In genomic region chr3:145760547-145760946, GRCm38 (mm10) we compare ENCODE assay signal across 15 mouse cellular contexts. TPM values are rescaled to one million over a fixed set of nuclear protein-coding genes. Genes with fewer than 3 reads are reported as not detected.
DNase-seq lines count a peak whose midpoint lies in the region; ATAC-seq and TF ChIP-seq lines count a peak whose summit lies in the region.
"Had no signal": no experiment of that assay in that cellular context is flagged by ENCODE, and none has a peak within 500 bp of the region (broad histone marks: within the 10 kb centered on the region; RNA-seq: fewer than 3 reads in every experiment).

No protein-coding gene starts in this region.

- H3K27ac ChIP-seq in forebrain, embryonic 12.5 days: no peak overlapping the region
- H3K27ac ChIP-seq in forebrain, embryonic 11.5 days (ENCODE audit: low read depth, low read length): no peak overlapping the region
- no peak overlapping the region for H3K27ac ChIP-seq in liver, adult 2 months (replicated peaks; ENCODE audit: insufficient read depth, low read depth, low read length)
- no peak overlapping the region for H3K27ac ChIP-seq in midbrain, postnatal 0 days (ENCODE audit: low read depth, low read length)
- no peak overlapping the region for H3K27ac ChIP-seq in embryonic facial prominence, embryonic 10.5 days (replicated peaks)
- H3K27ac ChIP-seq: midbrain, embryonic 12.5 days had no signal

- no peaks in the 10 kb centered on the region for H3K9me3 ChIP-seq in forebrain, embryonic 12.5 days
- no peaks in the 10 kb centered on the region for H3K9me3 ChIP-seq in forebrain, embryonic 11.5 days (ENCODE audit: control insufficient read depth, low read length)
- H3K9me3 ChIP-seq in midbrain, postnatal 0 days (ENCODE audit: low read length): no peaks in the 10 kb centered on the region
- H3K9me3 ChIP-seq in embryonic facial prominence, embryonic 10.5 days: no peaks in the 10 kb centered on the region
- H3K9me3 ChIP-seq: midbrain, embryonic 12.5 days had no signal

- H3K27me3 ChIP-seq in forebrain, embryonic 12.5 days: peaks cover 13% of the 10 kb centered on the region
- H3K27me3 ChIP-seq in forebrain, embryonic 11.5 days (ENCODE audit: control insufficient read depth, insufficient read depth, low read length): peaks cover 4% of the 10 kb centered on the region; the same call in 1 of the 2 replicates
- no peaks in the 10 kb centered on the region for H3K27me3 ChIP-seq in liver, adult 2 months (ENCODE audit: control insufficient read depth, insufficient read depth, low read length)
- H3K27me3 ChIP-seq in midbrain, postnatal 0 days (ENCODE audit: insufficient read depth, low read length): no peaks in the 10 kb centered on the region
- peaks cover 68% of the 10 kb centered on the region for H3K27me3 ChIP-seq in embryonic facial prominence, embryonic 10.5 days (replicated peaks; ENCODE audit: low read depth, poor library complexity, severe bottlenecking)
- H3K27me3 ChIP-seq: CH12.LX had no signal

- WGBS in forebrain, embryonic 12.5 days: 93% methylated on average over 3 of the region's 3 CpGs
- 87% methylated on average over 3 of the region's 3 CpGs for WGBS in forebrain, embryonic 11.5 days
- WGBS in liver, adult 2 months: 28% methylated on average over 3 of the region's 3 CpGs
- 92% methylated on average over 3 of the region's 3 CpGs for WGBS in midbrain, postnatal 0 days
- WGBS in embryonic facial prominence, embryonic 10.5 days: 86% methylated on average over 3 of the region's 3 CpGs

- H3K36me3 ChIP-seq in forebrain, embryonic 12.5 days (replicated peaks): no peaks in the 10 kb centered on the region
- H3K36me3 ChIP-seq in forebrain, embryonic 11.5 days (ENCODE audit: control insufficient read depth, insufficient read depth, low read length): no peaks in the 10 kb centered on the region
- H3K36me3 ChIP-seq in liver, adult 2 months (ENCODE audit: control insufficient read depth, insufficient read depth, low read length): no peaks in the 10 kb centered on the region
- no peaks in the 10 kb centered on the region for H3K36me3 ChIP-seq in midbrain, postnatal 0 days (ENCODE audit: insufficient read depth, low read length)
- no peaks in the 10 kb centered on the region for H3K36me3 ChIP-seq in embryonic facial prominence, embryonic 10.5 days (replicated peaks)
- H3K36me3 ChIP-seq: midbrain, embryonic 12.5 days had no signal

- ATAC-seq in forebrain, embryonic 12.5 days (ENCODE audit: low FRiP score): no peak
- no peak for ATAC-seq in forebrain, embryonic 11.5 days (replicated peaks; ENCODE audit: low FRiP score)
- ATAC-seq in midbrain, postnatal 0 days (ENCODE audit: low FRiP score): no peak
- ATAC-seq: activated CD4-positive, CD25-positive, alpha-beta regulatory T cell, adult 4 months; inflammation-experienced regulatory T-cells, adult 6 months had no signal

- no peak for TF ChIP-seq POLR2A in liver, adult 2 months (IDR thresholded peaks at IDR 0.05; ENCODE audit: extremely low read depth, insufficient read depth, low read length)

- no peak for DNase-seq in forebrain, embryonic 11.5 days (ENCODE audit: low spot score)
- DNase-seq in liver, adult 2 months (ENCODE audit: extremely low read depth, low read depth, low spot score): peak; percentile 96
- DNase-seq in liver: no peak
- DNase-seq in kidney, postnatal 36 days: peak; percentile 60 to 79
- no peak for DNase-seq in midbrain, postnatal 0 days (ENCODE audit: low spot score)
- DNase-seq in embryonic facial prominence, embryonic 10.5 days (ENCODE audit: low spot score): no peak
- no peak for DNase-seq in embryo, embryonic 9.5 days (ENCODE audit: extremely low spot score)
- DNase-seq: adrenal gland, postnatal 36 days; layer of hippocampus, postnatal 36 days; lung, postnatal 10 days had no signal

- TF ChIP-seq CTCF in liver, adult 2 months (IDR thresholded peaks at IDR 0.05; ENCODE audit: low read depth, low read length): no peak
- TF ChIP-seq CTCF in midbrain, postnatal 0 days (IDR thresholded peaks at IDR 0.05): no peak

- H3K4me1 ChIP-seq in forebrain, embryonic 12.5 days: peaks cover 31% of the 10 kb centered on the region
- H3K4me1 ChIP-seq in forebrain, embryonic 11.5 days (replicated peaks; ENCODE audit: control insufficient read depth, insufficient read depth, low read length): peaks cover 7% of the 10 kb centered on the region
- peaks cover 30% of the 10 kb centered on the region for H3K4me1 ChIP-seq in liver, adult 2 months (ENCODE audit: control insufficient read depth, insufficient read depth, low read length)
- 0 out of 2 replicates have a peak, but pooled peaks cover 6% of the 10 kb centered on the region for H3K4me1 ChIP-seq in midbrain, postnatal 0 days (ENCODE audit: insufficient read depth, low read length)
- H3K4me1 ChIP-seq in embryonic facial prominence, embryonic 10.5 days: peaks cover 30% of the 10 kb centered on the region

- no peak overlapping the region for H3K4me3 ChIP-seq in forebrain, embryonic 12.5 days (replicated peaks)
- H3K4me3 ChIP-seq in forebrain, embryonic 11.5 days (ENCODE audit: low read depth, low read length): no peak overlapping the region
- no peak overlapping the region for H3K4me3 ChIP-seq in liver, adult 2 months (ENCODE audit: insufficient read depth, low read depth, low read length)
- peak overlapping the region; percentile 76; the same call in 1 of the 2 replicates for H3K4me3 ChIP-seq in midbrain, postnatal 0 days (ENCODE audit: low read depth, low read length)
- no peak overlapping the region for H3K4me3 ChIP-seq in embryonic facial prominence, embryonic 10.5 days

- H3K9ac ChIP-seq in forebrain, embryonic 12.5 days: no peak overlapping the region
- H3K9ac ChIP-seq in forebrain, embryonic 11.5 days (ENCODE audit: low read length): no peak overlapping the region
- H3K9ac ChIP-seq in liver, adult 2 months (ENCODE audit: low read depth, low read length): no peak overlapping the region
- H3K9ac ChIP-seq in midbrain, postnatal 0 days (replicated peaks; ENCODE audit: low read length, poor library complexity, severe bottlenecking): no peak overlapping the region
- H3K9ac ChIP-seq: midbrain, embryonic 12.5 days had no signal

- peaks cover 6% of the 10 kb centered on the region; the same call in 1 of the 2 replicates for H3K79me2 ChIP-seq in liver, adult 2 months (ENCODE audit: control insufficient read depth, insufficient read depth, low read length)

- peak overlapping the region; percentile 95 for H3K4me2 ChIP-seq in forebrain, embryonic 12.5 days
- H3K4me2 ChIP-seq in forebrain, embryonic 11.5 days (ENCODE audit: low read depth, low read length, severe bottlenecking): no peak overlapping the region
- H3K4me2 ChIP-seq in midbrain, postnatal 0 days (ENCODE audit: low read depth, low read length, poor library complexity, severe bottlenecking): peak overlapping the region; percentile 33

RNA-seq across cellular contexts. Expression of gene Ddah1, which starts 2.1 kb away (rescaled TPM):
- 85.9 and 103 TPM in 2 replicates for polyA plus RNA-seq in forebrain, embryonic 12.5 days (2016; fragmentation: Nextera tagmentation; extraction: Ambion mirVana)
- polyA plus RNA-seq in forebrain, embryonic 11.5 days (2014; fragmentation: Nextera tagmentation; extraction: Ambion mirVana): 71.2 and 84.3 TPM in 2 replicates
- total RNA-seq in liver, adult 2 months (2014; rRNA removed): 43.1 and 50.7 TPM in 2 replicates
- 80.8 and 86.1 TPM in 2 replicates for polyA plus RNA-seq in liver, adult 2 months (2012; rRNA removed)
- total RNA-seq in midbrain, postnatal 0 days (2014; rRNA removed): 162 and 163 TPM in 2 replicates
- polyA plus RNA-seq in midbrain, postnatal 0 days (2015; fragmentation: Nextera tagmentation; extraction: Ambion mirVana): 203 and 209 TPM in 2 replicates
- polyA plus RNA-seq in embryonic facial prominence, embryonic 10.5 days (2016; fragmentation: Nextera tagmentation; extraction: Ambion mirVana): 16.5 and 22.4 TPM in 2 replicates
- total RNA-seq: CH12.LX had no signal
- polyA plus RNA-seq: activated CD4-positive, CD25-positive, alpha-beta regulatory T cell, adult 4 months had no signal

Comparison
In these comparisons a context has a peak if more than half of its experiments do, and no peak if none do; other contexts are left out.
1. DNase-seq: peak in liver, adult 2 months (single experiment) and kidney, postnatal 36 days (2 of 2); none in forebrain, embryonic 11.5 days (single experiment), liver (single experiment), midbrain, postnatal 0 days (single experiment), embryonic facial prominence, embryonic 10.5 days (single experiment) and embryo, embryonic 9.5 days (single experiment).